Mouse (Mus musculus) heart, embryonic 12.5 days (tissue): Measurements from ENCODE around the gene Mettl4. TPM values are rescaled to one million over a fixed set of nuclear protein-coding genes. Genes with fewer than 3 reads are reported as not detected.

Experiments used
- ATAC-seq: fragments of 200-750 bp; cut with Nextera tagmentation; 2 replicates; pipeline ENCODE4 v1.8.0; 2017; ENCODE audit warnings: moderate TSS enrichment, moderate library complexity; ENCODE audit not compliant: insufficient number of reproducible peaks, low FRiP score
- H3K27ac ChIP-seq: fragments of 300-500 bp; sonication (generic); 2 replicates; pipeline ENCODE4 v1.5.1; 2016; ENCODE audit warnings: mild to moderate bottlenecking, moderate library complexity; ENCODE audit not compliant: poor library complexity, severe bottlenecking
- H3K27me3 ChIP-seq: fragments of 300-500 bp; sonication (generic); replicated peaks from 2 replicates; pipeline ENCODE4 v1.6.1; 2016; ENCODE audit warnings: mild to moderate bottlenecking, moderate library complexity
- H3K36me3 ChIP-seq: fragments of 300-500 bp; sonication (generic); 2 replicates; pipeline ENCODE4 v1.6.1; 2016; ENCODE audit warnings: mild to moderate bottlenecking, moderate library complexity
- H3K4me1 ChIP-seq: fragments of 300-500 bp; sonication (generic); replicated peaks from 2 replicates; pipeline ENCODE4 v1.6.1; 2016; ENCODE audit warnings: mild to moderate bottlenecking
- H3K4me2 ChIP-seq: fragments of 300-500 bp; sonication (generic); 2 replicates; pipeline ENCODE4 v1.6.1; 2016; ENCODE audit warnings: mild to moderate bottlenecking, moderate library complexity
- H3K4me3 ChIP-seq: fragments of 300-500 bp; sonication (generic); 2 replicates; pipeline ENCODE4 v1.5.1; 2016; ENCODE audit warnings: mild to moderate bottlenecking
- H3K9ac ChIP-seq: fragments of 300-500 bp; sonication (generic); 2 replicates; pipeline ENCODE4 v1.6.1; 2016; ENCODE audit warnings: mild to moderate bottlenecking, moderate library complexity
- H3K9me3 ChIP-seq: fragments of 300-500 bp; sonication (generic); replicated peaks from 2 replicates; pipeline ENCODE4 v1.6.1; 2016; ENCODE audit warnings: mild to moderate bottlenecking, moderate library complexity
- WGBS: fragments of 180-500 bp; shearing (Covaris S2); methylation state at CpG from one replicate; pipeline ENCODE4 v1.1.7; 2016; 5-methylcytosine and 5-hydroxymethylcytosine counted together
- polyA plus RNA-seq: library from polyadenylated mRNA; unstranded; fragments of >200 nt; fragmentation: Nextera tagmentation; extraction: Ambion mirVana; gene quantifications from 2 replicates; pipeline ENCODE4 v1.2.1, GENCODE M21; 2016

Mettl4 gene
- polyA plus RNA-seq, 1 experiment from 2014 or later = 17.2 TPM

- no peaks in the 10 kb centered on the region for H3K9me3 ChIP-seq
- H3K4me3 ChIP-seq = no peak overlapping the region
- H3K27me3 ChIP-seq = no peaks in the 10 kb centered on the region
- 78% methylated on average over 4 of the region's 4 CpGs for WGBS
- H3K27ac ChIP-seq = no peak overlapping the region
- no peaks in the 10 kb centered on the region for H3K4me1 ChIP-seq
- H3K4me2 ChIP-seq = no peak overlapping the region
- no peak overlapping the region for H3K9ac ChIP-seq
- ATAC-seq = no peak
- H3K36me3 ChIP-seq = peaks cover 23% of the 10 kb centered on the region; the same call in 1 of the 2 replicates
These were observed 23.1 kb downstream of the Mettl4 start for GRCm38 (mm10) chr17:94726750-94727149.

- no peak for ATAC-seq
- 86% methylated on average over 6 of the region's 6 CpGs for WGBS
- H3K36me3 ChIP-seq = no peaks in the 10 kb centered on the region
These were observed 76.1 kb downstream of the Mettl4 start for GRCm38 (mm10) chr17:94673515-94674317.

More at GRCm38 (mm10) chr17:94673515-94674317, 76.1 kb downstream of the Mettl4 start:
- no peaks in the 10 kb centered on the region for H3K4me1 ChIP-seq
- H3K9ac ChIP-seq = no peak overlapping the region
- no peaks in the 10 kb centered on the region for H3K9me3 ChIP-seq
- no peak overlapping the region for H3K4me2 ChIP-seq
- no peak overlapping the region for H3K4me3 ChIP-seq
- H3K27me3 ChIP-seq = no peaks in the 10 kb centered on the region
- H3K27ac ChIP-seq = no peak overlapping the region
